ENCODE assay signal across 8 mouse cellular contexts in the genomic region with DNA sequence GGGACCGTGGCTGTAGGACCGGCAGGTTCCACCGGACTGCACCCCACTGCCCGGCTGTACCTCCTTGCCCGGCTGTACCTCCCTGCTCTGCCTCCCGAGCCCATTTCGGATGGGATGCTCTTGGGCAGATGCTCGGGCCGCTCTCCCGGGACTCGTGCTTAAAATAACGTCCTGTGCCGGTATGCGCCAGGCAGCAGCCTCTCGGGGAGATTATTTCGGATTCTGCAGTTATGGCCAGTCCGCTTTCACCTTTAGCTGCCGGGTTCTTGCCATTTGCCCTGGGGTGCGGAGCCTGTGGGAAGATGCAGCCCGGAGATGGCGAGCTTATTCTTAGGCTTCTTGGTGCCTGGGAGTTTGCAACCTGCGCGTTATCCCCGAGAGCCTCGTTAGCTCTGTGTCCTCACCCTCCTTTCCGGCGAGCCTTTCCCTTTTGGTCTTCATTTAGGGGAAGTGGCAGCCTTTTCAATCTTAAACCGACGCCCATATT. TPM values are rescaled to one million over a fixed set of nuclear protein-coding genes. Genes with fewer than 3 reads are reported as not detected.
DNase-seq lines count a peak whose midpoint lies in the region; ATAC-seq and TF ChIP-seq lines count a peak whose summit lies in the region.

No protein-coding gene starts in this region.

- H3K27me3 ChIP-seq in forebrain, postnatal 0 days (ENCODE audit: insufficient read depth, low read length): no peaks in the 10 kb centered on the region
- H3K27me3 ChIP-seq in stomach, embryonic 16.5 days (ENCODE audit: control insufficient read depth, insufficient read depth, low read length): no peaks in the 10 kb centered on the region

- peak; percentile 44 for ATAC-seq in forebrain, postnatal 0 days
- peak; percentile 65 for ATAC-seq in megakaryocyte progenitor cell, adult 5-6 weeks (replicated peaks; ENCODE audit: poor library complexity)
- no peak; the same call in 1 of the 2 replicates for ATAC-seq in stomach, embryonic 16.5 days (ENCODE audit: insufficient read depth, low FRiP score)

- under 1% methylated on average over 29 of the region's 29 CpGs for WGBS in forebrain, postnatal 0 days
- WGBS in stomach, embryonic 16.5 days: under 1% methylated on average over 29 of the region's 29 CpGs

- TF ChIP-seq CTCF in forebrain, postnatal 0 days (IDR thresholded peaks at IDR 0.05; ENCODE audit: low read depth): no peak

- H3K36me3 ChIP-seq in forebrain, postnatal 0 days (ENCODE audit: insufficient read depth): no peaks in the 10 kb centered on the region
- H3K36me3 ChIP-seq in stomach, embryonic 16.5 days (ENCODE audit: control insufficient read depth, insufficient read depth, low read length): no peaks in the 10 kb centered on the region

- H3K9ac ChIP-seq in forebrain, postnatal 0 days: peak overlapping the region; percentile 94
- H3K9ac ChIP-seq in stomach, embryonic 16.5 days (ENCODE audit: low read length): peak overlapping the region; percentile 90

- H3K4me2 ChIP-seq in forebrain, postnatal 0 days (ENCODE audit: low read depth): peak overlapping the region; percentile 71
- H3K4me2 ChIP-seq in stomach, embryonic 16.5 days (ENCODE audit: low read depth, low read length): peak overlapping the region; percentile 99

- H3K4me3 ChIP-seq in forebrain, postnatal 0 days (ENCODE audit: low read depth, low read length): peak overlapping the region; percentile 82
- H3K4me3 ChIP-seq in stomach, embryonic 16.5 days (replicated peaks; ENCODE audit: low read length): peak overlapping the region; percentile 86

- no peaks in the 10 kb centered on the region for H3K9me3 ChIP-seq in forebrain, postnatal 0 days (ENCODE audit: low read length)
- H3K9me3 ChIP-seq in stomach, embryonic 16.5 days (replicated peaks; ENCODE audit: control insufficient read depth, low read length): no peaks in the 10 kb centered on the region

- DNase-seq in cerebellum, adult 9-10 months: peak; percentile 66
- no peak for DNase-seq in cerebellum, adult 9-11 months
- peak; percentile 23 for DNase-seq in urinary bladder, postnatal 25 days (ENCODE audit: low spot score)
- no peak for DNase-seq in urinary bladder, adult 2 months (ENCODE audit: low spot score)
- peak; percentile 71 for DNase-seq in forebrain, postnatal 0 days
- DNase-seq in kidney, postnatal 25 days: peak; percentile 20 to 38

- H3K27ac ChIP-seq in forebrain, postnatal 0 days (ENCODE audit: low read depth, low read length): peak overlapping the region; percentile 98
- H3K27ac ChIP-seq in stomach, embryonic 16.5 days (ENCODE audit: low read length): peak overlapping the region; percentile 90

- H3K4me1 ChIP-seq in forebrain, postnatal 0 days (ENCODE audit: insufficient read depth): peaks cover 15% of the 10 kb centered on the region; the same call in 1 of the 2 replicates
- peaks cover 7% of the 10 kb centered on the region; the same call in 1 of the 2 replicates for H3K4me1 ChIP-seq in stomach, embryonic 16.5 days (ENCODE audit: control insufficient read depth, insufficient read depth, low read length)

RNA-seq across cellular contexts. Expression of a gene that starts 0.9 kb away (rescaled TPM):
- polyA plus RNA-seq in urinary bladder, adult 2 months (2012; rRNA removed): 23.9 and 28.7 TPM in 2 replicates
- total RNA-seq in forebrain, postnatal 0 days (2014; rRNA removed): 146 and 166 TPM in 2 replicates
- 18.0 and 34.9 TPM in 2 replicates for polyA plus RNA-seq in forebrain, postnatal 0 days (2015; fragmentation: Nextera tagmentation; extraction: Ambion mirVana)
- total RNA-seq in megakaryocyte progenitor cell, adult 5-6 weeks (2015): 59.6 and 80.1 TPM in 2 replicates
- 113 and 133 TPM in 2 replicates for total RNA-seq in megakaryocyte progenitor cell, adult 5-6 weeks (2017)
- 9.4 and 10.5 TPM in 2 replicates for polyA plus RNA-seq in stomach, embryonic 16.5 days (2015; fragmentation: Nextera tagmentation; extraction: Ambion mirVana)

RNA-seq across cellular contexts. Expression of a gene that starts 34.3 kb away (rescaled TPM):
- 69.9 and 83.8 TPM in 2 replicates for polyA plus RNA-seq in urinary bladder, adult 2 months (2012; rRNA removed)
- 109 and 111 TPM in 2 replicates for total RNA-seq in forebrain, postnatal 0 days (2014; rRNA removed)
- 213 and 233 TPM in 2 replicates for polyA plus RNA-seq in forebrain, postnatal 0 days (2015; fragmentation: Nextera tagmentation; extraction: Ambion mirVana)
- total RNA-seq in megakaryocyte progenitor cell, adult 5-6 weeks (2015): 132 and 179 TPM in 2 replicates
- total RNA-seq in megakaryocyte progenitor cell, adult 5-6 weeks (2017): 136 and 149 TPM in 2 replicates
- 256 and 295 TPM in 2 replicates for polyA plus RNA-seq in stomach, embryonic 16.5 days (2015; fragmentation: Nextera tagmentation; extraction: Ambion mirVana)

Comparison
In these comparisons a context has a peak if more than half of its experiments do, and no peak if none do; other contexts are left out.
1. DNase-seq: peak in cerebellum, adult 9-10 months (single experiment), urinary bladder, postnatal 25 days (single experiment), forebrain, postnatal 0 days (single experiment) and kidney, postnatal 25 days (2 of 2); none in cerebellum, adult 9-11 months (single experiment) and urinary bladder, adult 2 months (single experiment).